Mouse (Mus musculus) forebrain, embryonic 15.5 days (tissue): ENCODE measurements around the gene Mapkap1. TPM values are rescaled to one million over a fixed set of nuclear protein-coding genes. Genes with fewer than 3 reads are reported as not detected.

ENCODE experiments used
- ATAC-seq: fragments of 200-750 bp; cut with Nextera tagmentation; replicated peaks from 2 replicates; pipeline ENCODE4 v1.8.0; 2017; ENCODE audit warnings: mild to moderate bottlenecking, moderate TSS enrichment, moderate library complexity
- H3K27ac ChIP-seq: fragments of 300-500 bp; sonication (generic); replicated peaks from 2 replicates; pipeline ENCODE4 v1.5.1; 2015; ENCODE audit warnings: mild to moderate bottlenecking, inconsistent platforms
- H3K27me3 ChIP-seq: fragments of 300-500 bp; sonication (generic); 2 replicates; pipeline ENCODE4 v1.6.1; 2015; ENCODE audit warnings: inconsistent platforms
- H3K36me3 ChIP-seq: fragments of 300-500 bp; sonication (generic); 2 replicates; pipeline ENCODE4 v1.6.1; 2015; ENCODE audit warnings: mild to moderate bottlenecking, inconsistent platforms
- H3K4me1 ChIP-seq: fragments of 300-500 bp; sonication (generic); 2 replicates; pipeline ENCODE4 v1.6.1; 2015; ENCODE audit warnings: inconsistent platforms
- H3K4me2 ChIP-seq: fragments of 300-500 bp; sonication (generic); replicated peaks from 2 replicates; pipeline ENCODE4 v1.6.1; 2015; ENCODE audit warnings: mild to moderate bottlenecking, inconsistent platforms
- H3K4me3 ChIP-seq: fragments of 300-500 bp; sonication (generic); 2 replicates; pipeline ENCODE4 v1.5.1; 2015; ENCODE audit warnings: mild to moderate bottlenecking, inconsistent platforms
- H3K9ac ChIP-seq: fragments of 300-500 bp; sonication (generic); replicated peaks from 2 replicates; pipeline ENCODE4 v1.6.1; 2015; ENCODE audit warnings: mild to moderate bottlenecking, inconsistent platforms
- H3K9me3 ChIP-seq: fragments of 300-500 bp; sonication (generic); 2 replicates; pipeline ENCODE4 v1.6.1; 2016; ENCODE audit warnings: inconsistent platforms
- WGBS: fragments of 180-500 bp; shearing (Covaris S2); methylation state at CpG from one replicate; pipeline ENCODE4 v1.1.7; 2015; ENCODE audit warnings: mixed read lengths; 5-methylcytosine and 5-hydroxymethylcytosine counted together
- polyA plus RNA-seq: library from polyadenylated mRNA; unstranded; fragments of >200 nt; fragmentation: Nextera tagmentation; extraction: Ambion mirVana; gene quantifications from 2 replicates; pipeline ENCODE4 v1.2.1, GENCODE M21; 2015

Gene Mapkap1
- polyA plus RNA-seq, 1 experiment from 2014 or later = 107 TPM

DNA sequence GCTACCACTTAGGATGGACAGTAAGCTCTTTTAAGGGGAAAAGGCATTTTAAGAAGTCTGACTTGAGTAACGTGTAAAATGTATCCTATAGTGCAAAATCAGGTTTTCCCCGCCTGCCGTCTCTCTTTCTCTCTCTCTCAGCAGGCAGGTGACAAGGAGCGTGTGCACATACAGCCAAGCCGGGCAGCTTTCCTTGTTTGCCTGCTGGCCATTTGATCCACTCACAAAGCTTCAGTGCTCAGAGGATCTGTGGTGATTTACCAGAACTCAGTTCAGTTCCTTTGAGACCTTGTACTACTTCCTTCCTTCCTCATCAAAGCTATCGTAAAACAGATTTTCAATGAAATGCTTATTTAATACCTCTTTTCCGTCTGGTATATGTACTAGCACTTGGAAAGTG, 137.0 kb downstream of the Mapkap1 start:
- WGBS = 34% methylated on average over 7 of the region's 7 CpGs

DNA sequence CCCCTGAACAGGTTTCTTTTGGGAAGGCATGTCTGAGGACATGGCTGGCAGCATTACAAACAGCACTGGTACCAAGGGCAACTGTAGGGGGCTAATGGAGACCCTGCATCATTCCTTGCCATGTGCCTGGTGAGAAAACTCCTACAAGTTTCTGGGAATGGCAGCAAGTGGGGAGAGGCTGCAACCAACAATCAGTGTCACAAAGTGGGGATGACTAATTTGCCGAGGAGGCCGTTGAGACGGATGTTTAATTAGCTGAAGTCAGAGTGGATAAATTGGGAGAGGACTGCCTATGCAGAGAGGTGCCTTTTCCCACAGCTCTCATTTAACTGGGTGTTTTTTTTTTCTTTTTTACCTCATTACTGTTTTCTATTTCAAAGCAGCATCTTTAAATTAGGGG, 137.4 kb downstream of the Mapkap1 start:
- H3K27ac ChIP-seq = 0 out of 2 replicates have a peak overlapping the region, but pooled peaks have one; percentile 19
- H3K4me2 ChIP-seq = no peak overlapping the region
- peaks cover 31% of the 10 kb centered on the region for H3K4me1 ChIP-seq
- H3K36me3 ChIP-seq = no peaks in the 10 kb centered on the region
- no peak overlapping the region for H3K9ac ChIP-seq
- no peaks in the 10 kb centered on the region for H3K27me3 ChIP-seq
- H3K4me3 ChIP-seq = no peak overlapping the region
- no peak for ATAC-seq
- no peaks in the 10 kb centered on the region for H3K9me3 ChIP-seq
- WGBS = 8% methylated on average over 3 of the region's 3 CpGs

More for the DNA sequence above, 137.0 kb downstream of the Mapkap1 start:
- H3K9me3 ChIP-seq = no peaks in the 10 kb centered on the region
- no peak overlapping the region for H3K9ac ChIP-seq
- peaks cover 31% of the 10 kb centered on the region for H3K4me1 ChIP-seq
- no peak overlapping the region for H3K4me3 ChIP-seq
- H3K36me3 ChIP-seq = no peaks in the 10 kb centered on the region
- 0 out of 2 replicates have a peak overlapping the region, but pooled peaks have one; percentile 19 for H3K27ac ChIP-seq
- H3K27me3 ChIP-seq = no peaks in the 10 kb centered on the region
- ATAC-seq = no peak
- no peak overlapping the region for H3K4me2 ChIP-seq

GRCm38 (mm10) chr2:34544646-34545395, 138.2 kb downstream of the Mapkap1 start:
- Histone ChIP-seq H3K36me3 (no peaks in the 10 kb centered on the region), H3K4me3 (no peak overlapping the region), H3K4me2 (no peak overlapping the region), H3K27ac (no peak overlapping the region), H3K4me1 (peaks cover 31% of the 10 kb centered on the region), H3K27me3 (no peaks in the 10 kb centered on the region), H3K9me3 (no peaks in the 10 kb centered on the region), H3K9ac (no peak overlapping the region)
- WGBS = 87% methylated on average over 13 of the region's 13 CpGs
- no peak for ATAC-seq

DNA sequence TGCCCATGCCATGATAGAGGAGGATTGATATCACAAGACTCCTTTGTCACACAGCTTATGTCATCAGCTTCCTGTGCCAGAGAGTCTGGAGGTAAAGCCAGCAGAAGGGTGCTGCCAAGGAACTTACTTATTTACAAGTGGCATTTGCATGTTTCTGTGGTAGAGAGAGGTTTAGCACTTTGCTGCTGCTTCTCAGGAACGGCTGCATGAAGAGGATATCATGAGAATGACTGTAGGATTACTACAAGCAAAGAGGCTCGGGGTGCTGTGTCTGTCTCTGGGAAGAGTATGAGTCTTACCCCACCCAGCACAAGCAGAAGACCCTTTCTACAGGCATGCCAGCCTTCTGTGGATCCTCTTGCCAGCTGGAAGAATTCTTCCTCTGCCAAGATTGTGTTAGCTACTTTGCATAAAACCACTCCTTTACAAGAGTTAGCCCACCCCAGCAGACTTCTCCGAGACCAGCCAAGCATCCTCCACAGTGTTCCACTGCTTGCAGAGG, 139.7 kb downstream of the Mapkap1 start:
- peak; percentile 92 for ATAC-seq
- H3K27ac ChIP-seq = peak overlapping the region; percentile 57
- no peak overlapping the region for H3K9ac ChIP-seq
- H3K4me3 ChIP-seq = no peak overlapping the region
- H3K27me3 ChIP-seq = no peaks in the 10 kb centered on the region
- H3K9me3 ChIP-seq = no peaks in the 10 kb centered on the region
- H3K4me1 ChIP-seq = peaks cover 35% of the 10 kb centered on the region
- 38% methylated on average over 3 of the region's 3 CpGs for WGBS
- no peak overlapping the region for H3K4me2 ChIP-seq
- no peaks in the 10 kb centered on the region for H3K36me3 ChIP-seq

- Histone ChIP-seq H3K9ac (no peak overlapping the region), H3K27ac (no peak overlapping the region), H3K4me3 (no peak overlapping the region), H3K4me2 (no peak overlapping the region), H3K9me3 (no peaks in the 10 kb centered on the region), H3K36me3 (no peaks in the 10 kb centered on the region), H3K4me1 (peaks cover 35% of the 10 kb centered on the region), H3K27me3 (no peaks in the 10 kb centered on the region)
- WGBS = 80% methylated on average over 4 of the region's 4 CpGs
- no peak for ATAC-seq
Measured at GRCm38 (mm10) chr2:34547516-34547915, 140.9 kb downstream of the Mapkap1 start.

GRCm38 (mm10) chr2:34548961-34549360, 142.4 kb downstream of the Mapkap1 start:
- H3K27me3 ChIP-seq = no peaks in the 10 kb centered on the region
- 92% methylated on average over 5 of the region's 5 CpGs for WGBS
- ATAC-seq = no peak

GRCm38 (mm10) chr2:34549469-34549868, 142.9 kb downstream of the Mapkap1 start:
- H3K4me2 ChIP-seq = no peak overlapping the region
- H3K27ac ChIP-seq = no peak overlapping the region

More at GRCm38 (mm10) chr2:34548961-34549360, 142.4 kb downstream of the Mapkap1 start:
- no peak overlapping the region for H3K27ac ChIP-seq
- no peaks in the 10 kb centered on the region for H3K36me3 ChIP-seq
- no peak overlapping the region for H3K9ac ChIP-seq
- H3K4me2 ChIP-seq = no peak overlapping the region
- H3K4me1 ChIP-seq = peaks cover 28% of the 10 kb centered on the region
- no peak overlapping the region for H3K4me3 ChIP-seq
- H3K9me3 ChIP-seq = no peaks in the 10 kb centered on the region

GRCm38 (mm10) chr2:34552772-34553171, 146.2 kb downstream of the Mapkap1 start:
- no peak for ATAC-seq
- no peak overlapping the region for H3K9ac ChIP-seq

More at GRCm38 (mm10) chr2:34549469-34549868, 142.9 kb downstream of the Mapkap1 start:
- Histone ChIP-seq H3K4me1 (peaks cover 27% of the 10 kb centered on the region), H3K4me3 (no peak overlapping the region), H3K9me3 (no peaks in the 10 kb centered on the region), H3K27me3 (no peaks in the 10 kb centered on the region), H3K9ac (no peak overlapping the region), H3K36me3 (no peaks in the 10 kb centered on the region)
- 68% methylated on average over 7 of the region's 7 CpGs for WGBS
- no peak for ATAC-seq

DNA sequence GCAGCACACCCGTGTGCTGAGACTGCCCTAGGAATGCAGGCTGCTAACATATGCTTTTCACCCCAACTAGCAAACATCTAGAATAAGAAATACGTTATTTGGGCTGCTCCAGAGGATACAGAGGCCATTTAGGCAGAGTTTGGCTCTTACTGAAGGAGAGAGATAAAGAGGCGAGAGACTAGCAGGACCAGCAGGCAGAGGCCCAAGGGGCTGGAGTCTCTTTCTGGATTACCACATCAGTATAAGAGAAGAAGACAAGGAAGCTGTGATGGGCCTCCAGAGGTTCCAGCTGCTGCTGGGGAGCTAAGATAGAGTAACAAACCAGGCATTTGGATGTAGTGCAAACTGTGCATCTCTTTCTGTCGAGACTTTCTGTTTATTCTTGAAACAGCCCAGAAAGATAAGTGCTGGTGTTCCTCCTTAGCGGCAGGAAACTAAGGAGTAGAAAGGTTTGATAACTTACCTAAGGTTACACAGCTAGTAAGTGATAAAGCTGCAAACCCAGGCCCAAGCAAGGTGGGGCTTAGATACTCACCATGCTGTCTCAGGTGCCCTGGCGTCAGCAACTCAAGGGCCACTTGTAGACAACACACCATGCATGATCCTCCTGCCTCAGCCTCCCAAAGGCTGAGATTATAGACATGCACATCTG, 147.1 kb downstream of the Mapkap1 start:
- 90% methylated on average over 6 of the region's 6 CpGs for WGBS
- Histone ChIP-seq H3K27ac (no peak overlapping the region), H3K4me3 (no peak overlapping the region), H3K4me1 (peaks cover 4% of the 10 kb centered on the region; the same call in 1 of the 2 replicates), H3K9ac (no peak overlapping the region), H3K27me3 (no peaks in the 10 kb centered on the region), H3K9me3 (no peaks in the 10 kb centered on the region), H3K36me3 (no peaks in the 10 kb centered on the region), H3K4me2 (no peak overlapping the region)
- no peak for ATAC-seq

More at GRCm38 (mm10) chr2:34552772-34553171, 146.2 kb downstream of the Mapkap1 start:
- WGBS = 77% methylated on average over 2 of the region's 2 CpGs
- no peaks in the 10 kb centered on the region for H3K27me3 ChIP-seq
- no peak overlapping the region for H3K4me3 ChIP-seq
- peaks cover 4% of the 10 kb centered on the region; the same call in 1 of the 2 replicates for H3K4me1 ChIP-seq
- H3K9me3 ChIP-seq = no peaks in the 10 kb centered on the region
- no peak overlapping the region for H3K27ac ChIP-seq
- no peak overlapping the region for H3K4me2 ChIP-seq
- H3K36me3 ChIP-seq = no peaks in the 10 kb centered on the region

DNA sequence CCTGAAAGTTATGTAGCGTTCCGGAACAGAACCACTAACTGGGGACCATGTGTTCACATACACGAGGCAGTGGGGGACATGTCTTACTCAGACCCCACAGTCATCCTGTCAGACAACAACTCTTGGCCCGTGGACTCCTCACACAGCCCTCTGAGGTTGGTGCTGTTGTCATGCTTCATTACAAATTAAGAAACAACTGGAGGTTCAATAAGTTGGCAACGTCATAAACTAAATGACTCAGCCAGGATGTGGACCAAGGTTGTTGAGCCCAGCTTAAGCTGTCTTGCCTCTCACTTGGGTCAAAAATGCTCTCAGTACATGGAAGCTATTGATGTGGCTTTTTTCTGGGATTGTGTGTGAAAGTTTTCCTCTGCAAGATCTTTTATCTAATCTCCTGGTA, 153.6 kb downstream of the Mapkap1 start:
- no peaks in the 10 kb centered on the region for H3K36me3 ChIP-seq
- WGBS = 94% methylated on average over 5 of the region's 5 CpGs

GRCm38 (mm10) chr2:34563089-34563694, 156.6 kb downstream of the Mapkap1 start:
- WGBS = 72% methylated on average over 12 of the region's 12 CpGs
- Histone ChIP-seq H3K27me3 (no peaks in the 10 kb centered on the region), H3K9ac (no peak overlapping the region), H3K36me3 (no peaks in the 10 kb centered on the region), H3K27ac (no peak overlapping the region), H3K4me1 (0 out of 2 replicates have a peak, but pooled peaks cover 7% of the 10 kb centered on the region), H3K4me2 (no peak overlapping the region), H3K4me3 (no peak overlapping the region), H3K9me3 (no peaks in the 10 kb centered on the region)
- no peak for ATAC-seq

More for the DNA sequence above, 153.6 kb downstream of the Mapkap1 start:
- no peak overlapping the region for H3K4me3 ChIP-seq
- no peaks in the 10 kb centered on the region for H3K9me3 ChIP-seq
- H3K4me1 ChIP-seq = no peaks in the 10 kb centered on the region
- H3K27me3 ChIP-seq = no peaks in the 10 kb centered on the region
- H3K4me2 ChIP-seq = no peak overlapping the region
- H3K27ac ChIP-seq = no peak overlapping the region
- no peak overlapping the region for H3K9ac ChIP-seq
- ATAC-seq = no peak

GRCm38 (mm10) chr2:34563865-34564264, 157.3 kb downstream of the Mapkap1 start:
- Histone ChIP-seq H3K4me2 (no peak overlapping the region), H3K9ac (no peak overlapping the region), H3K4me3 (no peak overlapping the region), H3K27ac (no peak overlapping the region), H3K27me3 (no peaks in the 10 kb centered on the region; the same call in 1 of the 2 replicates), H3K4me1 (0 out of 2 replicates have a peak, but pooled peaks cover 8% of the 10 kb centered on the region), H3K9me3 (no peaks in the 10 kb centered on the region), H3K36me3 (no peaks in the 10 kb centered on the region)
- no peak for ATAC-seq
